Mouse (Mus musculus): ENCODE results near the gene Mcfd2.

Gene Mcfd2

GRCm38 (mm10) chr17:87288131-87288530 lies 22.4 kb upstream of the Mcfd2 start:
- DNase-seq (ENCODE audit: low read depth, low spot score): no peak

- no peak for DNase-seq (ENCODE audit: low read depth, low spot score)
Observed at GRCm38 (mm10) chr17:87287197-87287777, 21.6 kb upstream of the Mcfd2 start.

- DNase-seq (ENCODE audit: low read depth, low spot score): no peak
Observed at GRCm38 (mm10) chr17:87286481-87287143, 20.9 kb upstream of the Mcfd2 start.

GRCm38 (mm10) chr17:87285731-87286465 lies 20.2 kb upstream of the Mcfd2 start:
- peak; percentile 23 for DNase-seq (ENCODE audit: low read depth, low spot score)

GRCm38 (mm10) chr17:87284482-87285040 lies 18.8 kb upstream of the Mcfd2 start:
- no peak for DNase-seq (ENCODE audit: low read depth, low spot score)

GRCm38 (mm10) chr17:87283755-87284481 lies 18.2 kb upstream of the Mcfd2 start:
- peak; percentile 47 for DNase-seq (ENCODE audit: low read depth, low spot score)

- peak; percentile 81 for DNase-seq (ENCODE audit: low read depth, low spot score)
Observed at GRCm38 (mm10) chr17:87283055-87283754, 17.5 kb upstream of the Mcfd2 start.

GRCm38 (mm10) chr17:87282706-87283053 lies 16.9 kb upstream of the Mcfd2 start, which contains the start of gene Ttc7:
Gene Ttc7, plus strand, starts transcription at chr17:87282886.
- peak; percentile 92 for DNase-seq (ENCODE audit: low read depth, low spot score)

GRCm38 (mm10) chr17:87282007-87282705 lies 16.4 kb upstream of the Mcfd2 start:
- peak; percentile 93 for DNase-seq (ENCODE audit: low read depth, low spot score)

- DNase-seq (ENCODE audit: low read depth, low spot score): no peak
Observed at GRCm38 (mm10) chr17:87275363-87276341, 9.9 kb upstream of the Mcfd2 start.

GRCm38 (mm10) chr17:87269454-87269853 lies 3.7 kb upstream of the Mcfd2 start:
- no peak for DNase-seq (ENCODE audit: low read depth, low spot score)

- DNase-seq (ENCODE audit: low read depth, low spot score): no peak
Observed at GRCm38 (mm10) chr17:87264927-87265791, 576 bp downstream of the Mcfd2 start.

- no peak for DNase-seq (ENCODE audit: low read depth, low spot score)
Observed at GRCm38 (mm10) chr17:87264054-87264830, 1.5 kb downstream of the Mcfd2 start.

GRCm38 (mm10) chr17:87263401-87263800 lies 2.3 kb downstream of the Mcfd2 start:
- DNase-seq (ENCODE audit: low read depth, low spot score): no peak

- no peak for DNase-seq (ENCODE audit: low read depth, low spot score)
Observed at GRCm38 (mm10) chr17:87255672-87256071, 10.1 kb downstream of the Mcfd2 start.

GRCm38 (mm10) chr17:87254384-87254783 lies 11.4 kb downstream of the Mcfd2 start:
- no peak for DNase-seq (ENCODE audit: low read depth, low spot score)

GRCm38 (mm10) chr17:87246103-87246502 lies 19.6 kb downstream of the Mcfd2 start:
- no peak for DNase-seq (ENCODE audit: low read depth, low spot score)

- no peak for DNase-seq (ENCODE audit: low read depth, low spot score)
Observed at GRCm38 (mm10) chr17:87237826-87238225, 27.9 kb downstream of the Mcfd2 start.

Measured in R1 (cell line).